Mouse (Mus musculus): ENCODE data around the gene Foxo1.

Foxo1 gene
- long read RNA-seq, experiment 1, full-length matches to known transcripts, result 7 of 14 reads
- long read RNA-seq, experiment 1, partial matches to known transcripts, result 4 of 14 reads
- long read RNA-seq, experiment 1, other reads (novel, unspliced or antisense), result 3 of 14 reads
- long read RNA-seq, experiment 2, full-length matches to known transcripts, result 9 of 16 reads
- long read RNA-seq, experiment 2, partial matches to known transcripts, result 3 of 16 reads
- long read RNA-seq, experiment 2, other reads (novel, unspliced or antisense), result 4 of 16 reads

GRCm38 (mm10) chr3:52267652-52268486, at the start of gene Foxo1:
Gene Foxo1 (plus strand): TSS chr3:52268336.
- intact Hi-C loops (cut with DNase I), result loop anchor here (2.0 to 10.0 kb wide), 3 partner anchors 134 to 579 kb away; no protein-coding TSS in a partner anchor

GRCm38 (mm10) chr3:52218864-52219263, 49.3 kb upstream of the Foxo1 start:
- intact Hi-C loops (cut with DNase I), result no loop called here

GRCm38 (mm10) chr3:52221082-52221481, 47.1 kb upstream of the Foxo1 start:
- intact Hi-C loops (cut with DNase I), result no loop called here

GRCm38 (mm10) chr3:52221931-52222330, 46.2 kb upstream of the Foxo1 start:
- intact Hi-C loops (cut with DNase I), result no loop called here

GRCm38 (mm10) chr3:52236488-52236887, 31.6 kb upstream of the Foxo1 start:
- intact Hi-C loops (cut with DNase I), result no loop called here

- intact Hi-C loops (cut with DNase I), result no loop called here
These were observed 31.0 kb upstream of the Foxo1 start for GRCm38 (mm10) chr3:52237136-52237535.

- intact Hi-C loops (cut with DNase I), result loop anchor here (5.0 kb wide), 2 partner anchors 539 to 664 kb away; no protein-coding TSS in a partner anchor
These were observed 27.1 kb upstream of the Foxo1 start for GRCm38 (mm10) chr3:52241062-52241461.

GRCm38 (mm10) chr3:52242457-52243105, 25.6 kb upstream of the Foxo1 start:
- intact Hi-C loops (cut with DNase I), result loop anchor here (5.0 kb wide), 2 partner anchors 540 to 665 kb away; no protein-coding TSS in a partner anchor

GRCm38 (mm10) chr3:52243271-52244021, 24.7 kb upstream of the Foxo1 start:
- intact Hi-C loops (cut with DNase I), result loop anchor here (5.0 kb wide), 2 partner anchors 541 to 666 kb away; no protein-coding TSS in a partner anchor

- intact Hi-C loops (cut with DNase I), result no loop called here
These were observed 21.9 kb upstream of the Foxo1 start for GRCm38 (mm10) chr3:52245996-52246830.

- intact Hi-C loops (cut with DNase I), result no loop called here
These were observed 17.0 kb upstream of the Foxo1 start for GRCm38 (mm10) chr3:52251184-52251583.

- intact Hi-C loops (cut with DNase I), result no loop called here
These were observed 14.3 kb upstream of the Foxo1 start for GRCm38 (mm10) chr3:52253656-52254461.

- intact Hi-C loops (cut with DNase I), result no loop called here
These were observed 13.6 kb upstream of the Foxo1 start for GRCm38 (mm10) chr3:52254496-52254895.

- intact Hi-C loops (cut with DNase I), result loop anchor here (5.0 kb wide), 2 partner anchors 714 to 749 kb away; no protein-coding TSS in a partner anchor
These were observed 10.2 kb upstream of the Foxo1 start for GRCm38 (mm10) chr3:52257782-52258441.

- intact Hi-C loops (cut with DNase I), result loop anchor here (5.0 kb wide), 2 partner anchors 714 to 749 kb away; no protein-coding TSS in a partner anchor
These were observed 9.6 kb upstream of the Foxo1 start for GRCm38 (mm10) chr3:52258532-52258931.

GRCm38 (mm10) chr3:52262431-52263161, 5.5 kb upstream of the Foxo1 start:
- intact Hi-C loops (cut with DNase I), result loop anchor here (2.0 to 10.0 kb wide), 2 partner anchors 372 to 496 kb away; no protein-coding TSS in a partner anchor

- intact Hi-C loops (cut with DNase I), result loop anchor here (10.0 kb wide), 1 partner anchor 370 kb away; no protein-coding TSS in a partner anchor
These were observed 3.8 kb upstream of the Foxo1 start for GRCm38 (mm10) chr3:52264354-52264753.

All from adrenal gland (tissue).